Mouse (Mus musculus): Measurements from ENCODE around the gene Krt34. TPM values are rescaled to one million over a fixed set of nuclear protein-coding genes. Genes with fewer than 3 reads are reported as not detected.

Krt34 gene
- not detected for polyA plus RNA-seq (2012; fragmentation: generic; extraction: Trizol)
- long read RNA-seq, experiment 1 = 0 reads
- long read RNA-seq, experiment 2 = 0 reads

GRCm38 (mm10) chr11:100041454-100041853 lies at the start of gene Krt34:
Gene Krt34 (minus strand): TSS chr11:100041554.
- Histone ChIP-seq H3K27me3 (ENCODE audit: control insufficient read depth, insufficient read depth, insufficient read length) (peaks cover 15% of the 10 kb centered on the region), H3K79me3 (ENCODE audit: low read depth) (no peaks in the 10 kb centered on the region), H3K36me3 (ENCODE audit: control insufficient read depth, insufficient read depth) (no peaks in the 10 kb centered on the region), H3K4me3 (ENCODE audit: insufficient read depth, poor library complexity, severe bottlenecking) (no peak within 1 kb of the TSS), H3ac (ENCODE audit: control insufficient read depth, insufficient read length, low read depth) (no peak within 1 kb of the TSS), H3K79me2 (ENCODE audit: control insufficient read depth, insufficient read depth) (no peaks in the 10 kb centered on the region)
- no peak for TF ChIP-seq CTCF (IDR thresholded peaks at IDR 0.05; ENCODE audit: control insufficient read depth, insufficient read depth, insufficient read length)
- no peak for TF ChIP-seq USF1 (IDR thresholded peaks at IDR 0.05; ENCODE audit: low read depth)
- no peak for TF ChIP-seq FOSL1 (IDR thresholded peaks at IDR 0.05; ENCODE audit: insufficient read depth, low read length, poor library complexity, severe bottlenecking)
- TF ChIP-seq MAX (IDR thresholded peaks at IDR 0.05) = no peak

DNA sequence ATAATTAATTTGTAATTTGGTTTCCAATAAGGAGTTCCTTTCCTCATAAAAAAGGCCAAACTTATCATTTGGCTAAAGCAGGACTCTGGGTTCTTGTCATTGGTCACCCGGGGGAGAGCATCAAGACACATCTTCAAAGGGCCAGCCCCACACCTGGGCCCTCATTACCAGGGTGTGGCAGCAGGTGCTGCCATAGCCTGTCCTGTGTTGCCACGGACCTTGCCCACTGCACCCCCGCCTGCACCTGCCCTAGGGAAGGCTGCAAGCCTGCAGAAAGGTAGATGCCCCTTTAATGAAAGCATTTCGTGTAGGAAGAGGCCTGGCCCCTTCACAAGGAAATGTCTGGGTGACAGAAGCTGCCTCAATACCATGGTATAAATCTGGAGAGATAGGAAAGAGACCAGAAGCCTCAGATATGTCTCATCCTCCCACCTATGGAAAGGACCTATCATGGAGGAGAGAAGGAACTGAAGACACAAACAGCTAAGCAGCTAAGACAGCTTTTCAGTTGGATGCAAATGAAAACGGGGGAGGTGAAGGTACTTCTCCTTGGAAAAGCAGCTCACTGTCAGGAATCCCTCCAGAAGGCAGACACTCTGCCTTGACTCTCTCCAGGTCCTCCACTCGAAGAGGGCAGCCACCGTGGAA lies 47.1 kb upstream of the Krt34 start:
- Histone ChIP-seq H3K4me3 (ENCODE audit: insufficient read depth, poor library complexity, severe bottlenecking) (no peak overlapping the region), H3K27me3 (ENCODE audit: control insufficient read depth, insufficient read depth, insufficient read length) (peaks cover 15% of the 10 kb centered on the region), H3K79me2 (ENCODE audit: control insufficient read depth, insufficient read depth) (no peaks in the 10 kb centered on the region), H3K36me3 (ENCODE audit: control insufficient read depth, insufficient read depth) (no peaks in the 10 kb centered on the region), H3K79me3 (ENCODE audit: low read depth) (no peaks in the 10 kb centered on the region), H3ac (ENCODE audit: control insufficient read depth, insufficient read length, low read depth) (no peak overlapping the region)
- TF ChIP-seq FOSL1 (IDR thresholded peaks at IDR 0.05; ENCODE audit: insufficient read depth, low read length, poor library complexity, severe bottlenecking) (no peak), CTCF (IDR thresholded peaks at IDR 0.05; ENCODE audit: control insufficient read depth, insufficient read depth, insufficient read length) (no peak), CEBPB (IDR thresholded peaks at IDR 0.05; ENCODE audit: low read depth) (no peak), USF1 (IDR thresholded peaks at IDR 0.05; ENCODE audit: low read depth) (no peak), MYOD1 (IDR thresholded peaks at IDR 0.05; ENCODE audit: control insufficient read depth, insufficient read length, low read depth) (no peak), MAX (IDR thresholded peaks at IDR 0.05) (no peak), MYOG (IDR thresholded peaks at IDR 0.05; ENCODE audit: control insufficient read depth, extremely low read depth, insufficient read length) (no peak)

DNA sequence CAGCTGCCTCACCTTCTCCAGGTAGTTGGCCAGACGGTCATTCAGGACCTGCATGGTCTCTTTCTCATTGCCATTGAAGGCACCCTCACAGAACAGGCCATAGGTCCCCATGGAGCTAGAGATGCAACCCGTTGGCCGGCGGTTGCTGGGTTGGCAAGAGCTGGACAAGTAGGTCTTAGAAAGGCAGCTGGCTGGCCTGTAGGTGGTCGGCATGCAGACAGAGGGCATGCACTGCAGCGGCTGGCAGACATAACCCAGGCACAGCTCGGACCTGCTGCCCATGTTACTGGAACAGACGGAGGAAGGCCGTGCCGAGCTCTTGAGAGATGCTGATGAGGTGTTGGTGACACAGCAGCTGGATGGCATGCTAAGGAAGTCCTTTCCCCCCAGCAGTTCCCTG lies 46.5 kb upstream of the Krt34 start, which contains the start of gene Krt32:
TSS of gene Krt32 (minus strand) at position 366 of the 400 bp plus-strand sequence.
- TF ChIP-seq USF1 (IDR thresholded peaks at IDR 0.05; ENCODE audit: low read depth) (no peak), CEBPB (IDR thresholded peaks at IDR 0.05; ENCODE audit: low read depth) (no peak), FOSL1 (IDR thresholded peaks at IDR 0.05; ENCODE audit: insufficient read depth, low read length, poor library complexity, severe bottlenecking) (no peak), MYOD1 (IDR thresholded peaks at IDR 0.05; ENCODE audit: control insufficient read depth, insufficient read length, low read depth) (no peak), CTCF (IDR thresholded peaks at IDR 0.05; ENCODE audit: control insufficient read depth, insufficient read depth, insufficient read length) (no peak), MAX (IDR thresholded peaks at IDR 0.05) (no peak)

GRCm38 (mm10) chr11:100073873-100074272 lies 32.5 kb upstream of the Krt34 start:
- Histone ChIP-seq H3K4me3 (ENCODE audit: insufficient read depth, poor library complexity, severe bottlenecking) (no peak overlapping the region), H3K27me3 (ENCODE audit: control insufficient read depth, insufficient read depth, insufficient read length) (no peaks in the 10 kb centered on the region), H3K36me3 (ENCODE audit: control insufficient read depth, insufficient read depth) (no peaks in the 10 kb centered on the region), H3K79me3 (ENCODE audit: low read depth) (no peaks in the 10 kb centered on the region), H3K79me2 (ENCODE audit: control insufficient read depth, insufficient read depth) (no peaks in the 10 kb centered on the region), H3ac (ENCODE audit: control insufficient read depth, insufficient read length, low read depth) (no peak overlapping the region)
- no peak for TF ChIP-seq USF1 (IDR thresholded peaks at IDR 0.05; ENCODE audit: low read depth)
- no peak for TF ChIP-seq CEBPB (IDR thresholded peaks at IDR 0.05; ENCODE audit: low read depth)
- no peak for TF ChIP-seq CTCF (IDR thresholded peaks at IDR 0.05; ENCODE audit: control insufficient read depth, insufficient read depth, insufficient read length)
- no peak for TF ChIP-seq FOSL1 (IDR thresholded peaks at IDR 0.05; ENCODE audit: insufficient read depth, low read length, poor library complexity, severe bottlenecking)
- TF ChIP-seq MYOD1 (IDR thresholded peaks at IDR 0.05; ENCODE audit: control insufficient read depth, insufficient read length, low read depth) = no peak
- no peak for TF ChIP-seq MYOG (IDR thresholded peaks at IDR 0.05; ENCODE audit: control insufficient read depth, extremely low read depth, insufficient read length)
- TF ChIP-seq MAX (IDR thresholded peaks at IDR 0.05) = no peak

More for the DNA sequence above, 46.5 kb upstream of the Krt34 start, which contains the start of gene Krt32:
- Histone ChIP-seq H3K79me3 (ENCODE audit: low read depth) (no peaks in the 10 kb centered on the region), H3K36me3 (ENCODE audit: control insufficient read depth, insufficient read depth) (no peaks in the 10 kb centered on the region), H3ac (ENCODE audit: control insufficient read depth, insufficient read length, low read depth) (no peak within 1 kb of the TSS), H3K79me2 (ENCODE audit: control insufficient read depth, insufficient read depth) (no peaks in the 10 kb centered on the region), H3K4me3 (ENCODE audit: insufficient read depth, poor library complexity, severe bottlenecking) (no peak within 1 kb of the TSS), H3K27me3 (ENCODE audit: control insufficient read depth, insufficient read depth, insufficient read length) (peaks cover 15% of the 10 kb centered on the region)

GRCm38 (mm10) chr11:100067293-100068036 lies 26.1 kb upstream of the Krt34 start:
- Histone ChIP-seq H3ac (ENCODE audit: control insufficient read depth, insufficient read length, low read depth) (no peak overlapping the region), H3K27me3 (ENCODE audit: control insufficient read depth, insufficient read depth, insufficient read length) (no peaks in the 10 kb centered on the region), H3K79me2 (ENCODE audit: control insufficient read depth, insufficient read depth) (no peaks in the 10 kb centered on the region), H3K36me3 (ENCODE audit: control insufficient read depth, insufficient read depth) (no peaks in the 10 kb centered on the region), H3K4me3 (ENCODE audit: insufficient read depth, poor library complexity, severe bottlenecking) (no peak overlapping the region), H3K79me3 (ENCODE audit: low read depth) (no peaks in the 10 kb centered on the region)
- TF ChIP-seq MYOG (IDR thresholded peaks at IDR 0.05; ENCODE audit: control insufficient read depth, extremely low read depth, insufficient read length) (no peak), MAX (IDR thresholded peaks at IDR 0.05) (peak; percentile 66)

Measured in C2C12 (cell line).